Mouse (Mus musculus) brain, embryonic 14.5 days (tissue): Measurements from ENCODE around the gene Ube2d3.

Source experiments
- CTCF ChIP-seq: fragments of 200-500 bp; IDR thresholded peaks from 2 replicates; pipeline ENCODE4 v1.5.1; 2012; ENCODE audit warnings: inconsistent platforms, mild to moderate bottlenecking, moderate library complexity, borderline replicate concordance; ENCODE audit not compliant: insufficient read depth, insufficient read length; ENCODE audit errors: extremely low read depth
- POLR2A ChIP-seq: fragments of 200-500 bp; IDR thresholded peaks from 2 replicates; pipeline ENCODE4 v1.6.1; 2012; ENCODE audit warnings: mild to moderate bottlenecking, inconsistent platforms, borderline replicate concordance; ENCODE audit not compliant: poor library complexity, insufficient read depth, insufficient read length, severe bottlenecking; ENCODE audit errors: extremely low read depth

- TF ChIP-seq POLR2A = no peak
- TF ChIP-seq CTCF = no peak
These were observed 32.9 kb downstream of the Ube2d3 start for GRCm38 (mm10) chr3:135470823-135471222.
